Mouse (Mus musculus) liver, embryonic 14.5 days (tissue): ENCODE measurements around the gene Ipo13. TPM values are rescaled to one million over a fixed set of nuclear protein-coding genes. Genes with fewer than 3 reads are reported as not detected.

Source experiments
- ATAC-seq: fragments of 200-750 bp; cut with Nextera tagmentation; 2 replicates; pipeline ENCODE4 v1.8.0; 2017; ENCODE audit warnings: moderate number of reproducible peaks, mild to moderate bottlenecking, moderate library complexity; ENCODE audit not compliant: insufficient read depth
- DNase-seq, 3 experiments: peaks; one replicate each; pipeline ENCODE4 v3.0.0-alpha.2; 2012 to 2013; ENCODE audit warnings: low read depth in 3 of 3, low spot score in 3 of 3
- H3K27ac ChIP-seq: fragments of 300-500 bp; sonication (generic); 2 replicates; pipeline ENCODE4 v1.5.1; 2014; ENCODE audit warnings: moderate library complexity, mild to moderate bottlenecking, control low read depth, inconsistent platforms
- H3K27me3 ChIP-seq: fragments of 300-500 bp; sonication (generic); 2 replicates; pipeline ENCODE4 v1.6.1; 2014; ENCODE audit warnings: mild to moderate bottlenecking, low read length, moderate library complexity; ENCODE audit not compliant: control insufficient read depth, insufficient read depth
- H3K36me3 ChIP-seq: fragments of 300-500 bp; sonication (generic); replicated peaks from 2 replicates; pipeline ENCODE4 v1.6.1; 2014; ENCODE audit warnings: low read depth; ENCODE audit not compliant: control insufficient read depth, insufficient read depth
- H3K4me1 ChIP-seq, 2 experiments: fragments of 200-500 bp in 1 of 2; fragments of 300-500 bp in 1 of 2; sonication (generic) in 1 of 2; replicated peaks; 2 replicates each; pipeline ENCODE4 v1.6.1; 2012 to 2014; ENCODE audit warnings: antibody characterized with exemption in 1 of 2, inconsistent platforms in 1 of 2, low read length in 1 of 2; ENCODE audit not compliant: control insufficient read depth in 2 of 2, insufficient read depth in 2 of 2
- H3K4me2 ChIP-seq: fragments of 300-500 bp; sonication (generic); 2 replicates; pipeline ENCODE4 v1.6.1; 2014; ENCODE audit warnings: low read depth, mild to moderate bottlenecking, control low read depth, moderate library complexity
- H3K4me3 ChIP-seq, 2 experiments: fragments of 200-500 bp in 1 of 2; fragments of 300-500 bp in 1 of 2; sonication (generic) in 1 of 2; 2 replicates each; pipeline ENCODE4 v1.5.1; 2012 to 2014; ENCODE audit warnings: low read depth in 2 of 2, low read length in 2 of 2, mild to moderate bottlenecking in 2 of 2, control low read depth in 1 of 2, inconsistent platforms in 1 of 2, moderate library complexity in 1 of 2; ENCODE audit not compliant: insufficient read depth in 1 of 2
- H3K9ac ChIP-seq: fragments of 300-500 bp; sonication (generic); replicated peaks from 2 replicates; pipeline ENCODE4 v1.6.1; 2014; ENCODE audit warnings: mild to moderate bottlenecking, control low read depth, moderate library complexity
- H3K9me3 ChIP-seq: fragments of 300-500 bp; sonication (generic); 2 replicates; pipeline ENCODE4 v1.6.1; 2016; ENCODE audit warnings: low read length, mixed read lengths; ENCODE audit not compliant: control insufficient read depth
- CTCF ChIP-seq: IDR thresholded peaks from 2 replicates; pipeline ENCODE4 v1.5.1; 2016; ENCODE audit warnings: antibody characterized with exemption, low read depth, control low read depth
- EP300 ChIP-seq: IDR thresholded peaks from 2 replicates; pipeline ENCODE4 v1.6.1; 2016; ENCODE audit warnings: antibody characterized with exemption, low read depth
- WGBS: fragments of 180-500 bp; shearing (Covaris S2); extraction: QIAGEN DNeasy Blood & Tissue Kit; methylation state at CpG from one replicate; pipeline ENCODE4 v1.1.7; 2014; ENCODE audit not compliant: insufficient replicate concordance; 5-methylcytosine and 5-hydroxymethylcytosine counted together
- polyA plus RNA-seq, 2 experiments: library from polyadenylated mRNA; depleted of rRNA in 1 of 2; stranded (reverse) in 1 of 2; unstranded in 1 of 2; fragments of >200 nt; fragmentation: Nextera tagmentation in 1 of 2; extraction: Ambion mirVana in 1 of 2; gene quantifications; 2 replicates each; pipeline versions ENCODE4 v1.2.1 to v1.2.3; 2012 to 2014

The Ipo13 gene
- polyA plus RNA-seq, 2 experiments: 14.9 to 16.8 TPM

- Histone ChIP-seq H3K4me1 (peaks cover 0 to 3% of the 10 kb centered on the region in 2 experiments; a peak in 2 of 4 replicates), H3K36me3 (no peaks in the 10 kb centered on the region; the same call in 1 of the 2 replicates), H3K27ac (no peak overlapping the region), H3K27me3 (peaks cover 20% of the 10 kb centered on the region), H3K9me3 (no peaks in the 10 kb centered on the region), H3K9ac (no peak overlapping the region), H3K4me3 (no peak overlapping the region), H3K4me2 (no peak overlapping the region)
- DNase-seq (no peak), ATAC-seq (no peak)
- 48% methylated on average over 5 of the region's 5 CpGs for WGBS
- TF ChIP-seq CTCF (no peak), EP300 (no peak)
These were observed 36.1 kb downstream of the Ipo13 start for GRCm38 (mm10) chr4:117878703-117879102.

DNA sequence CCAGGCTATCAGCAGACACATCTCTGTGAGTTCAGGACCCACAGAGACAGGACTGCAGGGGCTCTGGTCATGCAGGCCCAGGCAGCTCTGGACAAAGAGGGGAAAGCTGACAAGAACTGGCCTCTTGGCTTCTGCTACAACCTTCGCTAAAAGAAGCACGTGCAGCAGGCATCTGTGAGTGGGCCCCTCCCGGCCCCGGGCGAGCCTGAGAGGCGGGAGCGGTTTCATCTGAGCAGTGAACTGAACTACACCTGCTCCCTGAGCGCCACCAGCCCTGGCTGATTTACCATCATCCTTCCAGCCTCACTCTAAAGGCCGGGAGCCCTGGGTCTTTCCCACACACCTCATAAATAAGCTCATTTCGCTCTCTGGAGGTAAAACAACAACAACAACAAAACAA, 36.5 kb downstream of the Ipo13 start:
- 67% methylated on average over 10 of the region's 10 CpGs for WGBS
- TF ChIP-seq EP300 (no peak), CTCF (no peak)
- Histone ChIP-seq H3K4me3 (no peak overlapping the region), H3K27me3 (peaks cover 17% of the 10 kb centered on the region), H3K4me2 (no peak overlapping the region), H3K27ac (no peak overlapping the region), H3K36me3 (no peaks in the 10 kb centered on the region), H3K9ac (no peak overlapping the region), H3K9me3 (no peaks in the 10 kb centered on the region), H3K4me1 (no peaks in the 10 kb centered on the region)
- no peak for ATAC-seq
- DNase-seq: no peak

- WGBS: 88% methylated on average over 9 of the region's 9 CpGs
- TF ChIP-seq EP300 (no peak), CTCF (no peak)
These were observed 41.2 kb downstream of the Ipo13 start for GRCm38 (mm10) chr4:117873615-117874014.

DNA sequence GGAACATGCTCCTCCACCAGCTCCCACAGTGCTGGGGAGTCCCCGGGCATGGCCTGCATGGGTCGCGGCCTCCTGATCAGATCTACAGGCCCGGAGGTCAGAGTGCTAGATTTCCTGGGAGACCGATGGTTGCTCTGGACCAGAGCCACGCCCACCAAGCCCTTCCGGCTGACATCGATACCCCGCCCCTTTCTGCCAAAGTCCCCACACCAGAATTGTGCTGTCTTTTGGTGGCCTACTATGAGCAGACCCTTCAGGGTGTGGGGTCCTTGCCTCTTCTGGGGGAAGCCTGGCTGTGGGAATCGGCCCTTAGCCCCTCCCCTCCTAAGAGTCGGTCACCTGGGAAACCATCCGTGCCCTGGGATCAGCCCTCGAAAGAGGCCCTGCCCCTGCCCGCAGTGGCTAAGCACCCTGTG, 42.3 kb downstream of the Ipo13 start, which contains the start of gene Ccdc24:
Gene Ccdc24, minus strand, starts transcription at position 87 of the 416 bp plus-strand sequence.
- Histone ChIP-seq H3K9me3 (no peaks in the 10 kb centered on the region), H3K27me3 (no peaks in the 10 kb centered on the region), H3K36me3 (peaks cover 20% of the 10 kb centered on the region), H3K9ac (peak within 1 kb of the TSS; percentile 23; the same call in 1 of the 2 replicates), H3K4me2 (peak within 1 kb of the TSS; percentile 56), H3K4me3 (peak within 1 kb of the TSS; percentile 16 to 23; a peak in 3 of 4 replicates), H3K4me1 (peaks cover 11 to 26% of the 10 kb centered on the region in 2 experiments), H3K27ac (peak within 1 kb of the TSS; percentile 35)
- 16% methylated on average over 14 of the region's 14 CpGs for WGBS
- peak; percentile 37 for ATAC-seq
- TF ChIP-seq EP300 (no peak), CTCF (no peak)
- DNase-seq: no peak

More at GRCm38 (mm10) chr4:117873615-117874014, 41.2 kb downstream of the Ipo13 start:
- DNase-seq (no peak), ATAC-seq (no peak)
- Histone ChIP-seq H3K4me3 (no peak overlapping the region), H3K27ac (no peak overlapping the region), H3K36me3 (peaks cover 8% of the 10 kb centered on the region), H3K9ac (no peak overlapping the region), H3K4me1 (peaks cover 11 to 24% of the 10 kb centered on the region in 2 experiments), H3K4me2 (no peak overlapping the region), H3K27me3 (no peaks in the 10 kb centered on the region), H3K9me3 (no peaks in the 10 kb centered on the region)

DNA sequence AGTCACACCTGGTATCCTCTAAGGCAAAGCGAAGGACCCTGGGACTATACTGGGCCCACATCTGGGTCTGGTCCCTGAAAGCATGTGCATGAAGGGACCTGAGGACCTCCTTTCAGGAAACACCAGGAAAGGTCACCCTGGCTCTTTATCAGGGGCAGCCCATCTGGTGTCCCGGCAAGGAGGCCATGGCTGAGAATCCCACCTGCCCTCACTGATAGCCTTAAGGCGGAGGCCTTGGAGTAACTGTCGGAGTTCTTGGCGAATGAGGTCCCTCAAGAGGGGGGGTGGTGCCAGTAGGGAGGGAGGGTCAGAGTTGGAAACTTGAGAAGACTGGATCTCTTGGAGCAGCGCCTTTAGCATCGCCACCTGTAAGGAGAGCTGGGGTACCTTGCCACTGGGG, 43.0 kb downstream of the Ipo13 start:
- peak; percentile 26; the same call in 1 of the 2 replicates for ATAC-seq
- peak; percentile 54 for TF ChIP-seq EP300
- no peak for TF ChIP-seq CTCF
- Histone ChIP-seq H3K9ac (no peak overlapping the region; the same call in 1 of the 2 replicates), H3K4me1 (peaks cover 11 to 27% of the 10 kb centered on the region in 2 experiments), H3K36me3 (peaks cover 26% of the 10 kb centered on the region), H3K4me2 (peak overlapping the region; percentile 56), H3K4me3 (no peak overlapping the region), H3K27ac (peak overlapping the region; percentile 35), H3K9me3 (no peaks in the 10 kb centered on the region), H3K27me3 (no peaks in the 10 kb centered on the region)
- WGBS: 45% methylated on average over 7 of the region's 7 CpGs
- peak; percentile 47 to 50 (median 48) for DNase-seq
